Mouse (Mus musculus) hindbrain, embryonic 10.5 days (tissue): Measurements from ENCODE around the gene Smchd1. TPM values are rescaled to one million over a fixed set of nuclear protein-coding genes. Genes with fewer than 3 reads are reported as not detected.

Experiments
- DNase-seq: peaks from one replicate; pipeline ENCODE4 v3.0.0-alpha.2; 2017; ENCODE audit warnings: low spot score
- H3K27ac ChIP-seq: fragments of 300-500 bp; sonication (generic); 2 replicates; pipeline ENCODE4 v1.5.1; 2016; ENCODE audit warnings: mild to moderate bottlenecking, moderate library complexity
- H3K27me3 ChIP-seq: fragments of 300-500 bp; sonication (generic); 2 replicates; pipeline ENCODE4 v1.6.1; 2016; ENCODE audit warnings: mild to moderate bottlenecking; ENCODE audit not compliant: poor library complexity, insufficient read depth, severe bottlenecking
- H3K36me3 ChIP-seq: fragments of 300-500 bp; sonication (generic); 2 replicates; pipeline ENCODE4 v1.6.1; 2016; ENCODE audit warnings: mild to moderate bottlenecking, moderate library complexity
- H3K4me1 ChIP-seq: fragments of 300-500 bp; sonication (generic); replicated peaks from 2 replicates; pipeline ENCODE4 v1.6.1; 2016; ENCODE audit warnings: mild to moderate bottlenecking
- H3K4me3 ChIP-seq: fragments of 300-500 bp; sonication (generic); 2 replicates; pipeline ENCODE4 v1.5.1; 2016; ENCODE audit warnings: mild to moderate bottlenecking, moderate library complexity
- H3K9me3 ChIP-seq: fragments of 300-500 bp; sonication (generic); 2 replicates; pipeline ENCODE4 v1.6.1; 2016; ENCODE audit warnings: mild to moderate bottlenecking, moderate library complexity
- WGBS: fragments of 180-500 bp; shearing (Covaris S2); methylation state at CpG from one replicate; pipeline ENCODE4 v1.1.7; 2016; 5-methylcytosine and 5-hydroxymethylcytosine counted together
- polyA plus RNA-seq: library from polyadenylated mRNA; unstranded; fragments of >200 nt; fragmentation: Nextera tagmentation; extraction: Ambion mirVana; gene quantifications from 2 replicates; pipeline ENCODE4 v1.2.1, GENCODE M21; 2016

The Smchd1 gene
- polyA plus RNA-seq: 50.7 and 79.2 TPM in 2 replicates

DNA sequence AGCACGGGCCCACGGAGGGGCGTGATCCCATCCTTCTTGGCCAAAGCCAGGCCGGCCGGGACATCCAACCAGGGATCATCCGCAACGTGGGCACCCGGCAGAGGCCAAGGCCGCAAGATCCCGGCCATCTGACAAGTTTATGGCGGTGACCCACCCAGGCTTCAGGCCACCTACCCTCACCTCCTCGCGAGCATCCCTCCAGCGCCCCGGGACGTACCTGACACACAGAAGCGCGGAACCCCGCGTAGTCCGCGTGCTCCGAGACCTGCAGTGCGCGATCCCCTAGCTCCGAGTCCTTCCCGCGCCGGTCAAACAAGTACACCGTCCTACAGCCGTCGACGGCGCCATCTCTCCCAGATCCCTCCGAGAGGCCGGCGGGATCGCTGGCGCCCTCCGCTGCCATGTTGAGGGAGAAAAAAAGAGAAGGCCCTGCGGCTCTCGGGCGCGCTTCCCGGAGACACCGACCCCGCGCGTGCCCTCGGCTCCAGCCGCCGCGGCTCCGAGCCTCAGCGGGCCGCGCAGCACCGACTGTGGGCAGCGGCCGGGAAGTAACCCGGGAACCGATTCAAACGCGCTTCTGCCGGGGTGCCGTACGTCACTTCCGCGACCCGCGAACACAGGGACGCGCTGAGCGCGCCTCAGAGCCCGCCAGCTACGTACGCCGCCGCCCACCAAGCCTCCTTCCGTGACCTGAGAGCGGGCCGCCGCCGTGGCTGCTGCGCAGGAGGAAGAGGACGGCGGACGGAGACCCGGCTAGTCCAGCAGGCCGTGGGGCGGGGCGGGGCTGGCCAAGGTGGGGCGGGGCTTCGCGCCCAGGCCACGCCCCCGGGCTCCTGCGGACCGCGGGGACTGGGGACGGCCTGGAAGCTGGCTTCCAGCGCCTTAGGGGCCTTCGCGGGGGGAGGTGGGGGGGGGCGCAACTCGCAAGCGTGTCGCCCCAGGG lies at the start of gene Smchd1:
Gene Smchd1 (minus strand): TSS at position 582 of the 943 bp plus-strand sequence.
- peak; percentile 96 for DNase-seq
- Histone ChIP-seq H3K4me3 (peak within 1 kb of the TSS; percentile 87), H3K9me3 (no peaks in the 10 kb centered on the region), H3K4me1 (peaks cover 16% of the 10 kb centered on the region), H3K27me3 (no peaks in the 10 kb centered on the region), H3K27ac (peak within 1 kb of the TSS; percentile 99), H3K36me3 (no peaks in the 10 kb centered on the region)
- under 1% methylated on average over 104 of the region's 109 CpGs for WGBS

- H3K4me3 ChIP-seq: no peak overlapping the region
- H3K9me3 ChIP-seq: no peaks in the 10 kb centered on the region
- no peaks in the 10 kb centered on the region for H3K4me1 ChIP-seq
- H3K27me3 ChIP-seq: no peaks in the 10 kb centered on the region
- no peak for DNase-seq
- H3K36me3 ChIP-seq: peaks cover 100% of the 10 kb centered on the region
- 95% methylated on average over 11 of the region's 11 CpGs for WGBS
- no peak overlapping the region for H3K27ac ChIP-seq
Observed at GRCm38 (mm10) chr17:71510297-71510696, 35.2 kb upstream of the Smchd1 start.

DNA sequence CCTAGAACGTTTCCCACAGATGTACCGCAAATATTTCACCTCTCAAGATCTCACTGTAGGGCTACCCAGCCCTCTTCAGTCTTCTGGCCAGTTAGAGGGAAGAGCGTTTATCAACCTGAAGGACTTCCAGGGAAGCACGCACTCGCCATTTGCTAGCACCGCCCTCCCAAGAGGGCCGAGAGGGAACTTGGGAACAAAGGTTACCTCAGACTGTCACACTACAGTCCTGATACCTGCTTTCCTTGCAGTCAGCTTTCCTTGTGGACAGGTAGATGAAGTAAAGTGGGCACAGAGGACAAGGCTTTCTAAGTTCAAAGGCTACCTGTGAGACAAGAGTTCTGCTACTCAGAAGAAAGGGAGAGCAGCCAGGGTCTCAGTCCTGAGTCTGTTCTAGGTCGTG lies 31.7 kb upstream of the Smchd1 start:
- DNase-seq: no peak
- no peak overlapping the region for H3K27ac ChIP-seq
- H3K36me3 ChIP-seq: peaks cover 98% of the 10 kb centered on the region
- 93% methylated on average over 8 of the region's 8 CpGs for WGBS
- H3K4me3 ChIP-seq: no peak overlapping the region
- no peaks in the 10 kb centered on the region for H3K27me3 ChIP-seq
- no peaks in the 10 kb centered on the region for H3K4me1 ChIP-seq
- no peaks in the 10 kb centered on the region for H3K9me3 ChIP-seq

DNA sequence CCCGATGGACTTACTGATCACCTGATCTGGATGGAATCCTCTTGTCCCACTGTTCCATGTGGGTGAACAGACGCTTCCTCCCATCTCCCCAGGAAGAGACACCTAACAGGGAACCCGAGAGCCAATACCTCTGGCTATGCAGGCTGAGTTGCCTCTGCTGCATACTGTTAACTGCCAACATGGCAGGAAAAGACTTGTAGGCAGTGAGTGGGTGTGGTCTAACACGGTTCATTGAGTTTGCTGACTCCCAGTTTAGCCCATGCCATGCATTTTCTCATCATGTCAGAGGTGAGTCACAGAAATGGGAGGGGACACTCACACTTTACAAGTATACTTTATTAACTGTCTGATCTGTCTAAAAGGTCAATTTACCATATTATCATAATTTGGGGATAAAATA lies 20.6 kb upstream of the Smchd1 start:
- 89% methylated on average over 4 of the region's 4 CpGs for WGBS

GRCm38 (mm10) chr17:71491332-71491686 lies 16.2 kb upstream of the Smchd1 start:
- H3K9me3 ChIP-seq: no peaks in the 10 kb centered on the region
- peaks cover 4% of the 10 kb centered on the region; the same call in 1 of the 2 replicates for H3K4me1 ChIP-seq
- H3K36me3 ChIP-seq: peaks cover 21% of the 10 kb centered on the region
- H3K27ac ChIP-seq: no peak overlapping the region
- DNase-seq: no peak
- H3K27me3 ChIP-seq: no peaks in the 10 kb centered on the region
- 73% methylated on average over 4 of the region's 4 CpGs for WGBS
- no peak overlapping the region for H3K4me3 ChIP-seq

More for the DNA sequence above, 20.6 kb upstream of the Smchd1 start:
- no peaks in the 10 kb centered on the region for H3K9me3 ChIP-seq
- H3K4me1 ChIP-seq: no peaks in the 10 kb centered on the region
- H3K27ac ChIP-seq: no peak overlapping the region
- peaks cover 66% of the 10 kb centered on the region for H3K36me3 ChIP-seq
- no peaks in the 10 kb centered on the region for H3K27me3 ChIP-seq
- no peak overlapping the region for H3K4me3 ChIP-seq
- DNase-seq: no peak

DNA sequence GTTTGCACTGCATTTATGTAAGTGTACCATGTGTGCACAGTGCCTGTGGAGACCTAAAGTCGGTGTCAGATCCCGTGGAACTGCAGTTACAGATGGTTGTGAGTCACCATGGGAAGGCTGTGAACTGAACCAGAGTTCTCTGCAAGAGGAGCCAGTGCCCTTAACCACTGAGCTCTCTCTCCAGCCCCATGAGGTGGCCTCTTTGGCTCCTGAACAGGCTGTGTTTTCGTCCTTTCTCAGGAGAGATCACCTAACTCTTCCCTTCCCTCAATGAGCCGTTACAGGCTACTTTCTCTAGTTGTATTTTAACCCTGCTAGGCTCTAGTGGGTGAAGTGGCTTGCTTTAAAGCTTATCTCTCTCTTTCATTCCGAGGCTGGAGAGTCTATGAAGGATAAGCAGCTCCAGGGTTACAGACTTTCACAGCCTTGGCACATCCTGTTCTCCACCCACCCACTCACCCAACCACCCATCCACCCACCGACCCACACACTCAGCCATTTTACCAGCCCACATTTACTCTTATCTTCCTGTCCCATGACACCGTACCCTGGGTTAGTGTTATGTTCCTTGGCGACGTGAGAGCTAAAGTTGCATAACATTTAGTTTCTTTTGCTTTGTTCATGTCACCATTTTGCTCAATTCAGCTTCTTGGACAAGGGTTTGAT lies 15.7 kb upstream of the Smchd1 start:
- no peak overlapping the region for H3K4me3 ChIP-seq
- DNase-seq: no peak
- WGBS: 86% methylated on average over 9 of the region's 9 CpGs
- H3K4me1 ChIP-seq: peaks cover 9% of the 10 kb centered on the region; the same call in 1 of the 2 replicates
- H3K27ac ChIP-seq: no peak overlapping the region
- H3K9me3 ChIP-seq: no peaks in the 10 kb centered on the region
- no peaks in the 10 kb centered on the region for H3K27me3 ChIP-seq
- peaks cover 16% of the 10 kb centered on the region for H3K36me3 ChIP-seq

DNA sequence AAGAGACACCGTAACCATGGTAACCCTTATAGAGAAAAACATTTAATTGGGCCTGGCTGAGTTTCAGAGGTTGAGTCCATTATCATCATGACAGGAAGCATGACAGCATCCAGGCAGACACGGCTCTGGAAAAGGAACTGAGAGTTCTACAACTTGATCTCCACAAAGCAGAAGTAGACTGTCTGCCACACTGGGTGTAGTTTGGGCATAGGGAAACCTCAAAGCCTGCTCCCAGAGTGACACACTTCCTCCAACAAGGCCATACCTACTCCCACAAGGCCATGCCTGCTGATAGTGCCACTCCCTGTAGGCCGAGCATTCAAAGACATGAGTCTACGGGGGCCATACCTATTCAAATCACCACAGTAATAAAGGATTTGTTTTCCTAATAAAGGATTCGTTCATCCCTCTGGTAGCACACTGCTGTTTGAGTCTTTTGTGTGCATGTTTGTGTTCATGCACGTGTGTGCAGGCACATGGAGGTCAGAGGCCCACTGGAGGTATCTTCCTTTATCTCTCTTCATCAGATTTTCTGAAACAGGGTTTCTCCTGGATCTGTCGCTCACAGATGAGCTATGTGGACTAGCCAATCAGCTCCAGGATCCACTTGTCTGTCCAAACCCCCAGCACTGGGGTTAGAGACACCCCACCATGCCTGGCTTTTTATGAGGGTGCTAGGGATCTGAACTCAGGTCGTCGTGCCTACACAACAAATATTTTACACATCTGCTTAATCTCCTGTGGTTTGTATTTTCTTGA lies 14.7 kb upstream of the Smchd1 start:
- WGBS: 87% methylated on average over 9 of the region's 9 CpGs
- DNase-seq: no peak
- H3K27ac ChIP-seq: no peak overlapping the region
- no peaks in the 10 kb centered on the region for H3K27me3 ChIP-seq
- H3K9me3 ChIP-seq: no peaks in the 10 kb centered on the region
- peaks cover 7% of the 10 kb centered on the region for H3K36me3 ChIP-seq
- H3K4me3 ChIP-seq: no peak overlapping the region
- H3K4me1 ChIP-seq: peaks cover 12% of the 10 kb centered on the region; the same call in 1 of the 2 replicates

- Histone ChIP-seq H3K27me3 (no peaks in the 10 kb centered on the region), H3K36me3 (no peaks in the 10 kb centered on the region), H3K4me3 (no peak overlapping the region), H3K9me3 (no peaks in the 10 kb centered on the region), H3K27ac (no peak overlapping the region), H3K4me1 (peaks cover 12% of the 10 kb centered on the region; the same call in 1 of the 2 replicates)
- DNase-seq: no peak
- WGBS: 55% methylated on average over 8 of the region's 8 CpGs
Observed at GRCm38 (mm10) chr17:71486231-71486851, 11.2 kb upstream of the Smchd1 start.

DNA sequence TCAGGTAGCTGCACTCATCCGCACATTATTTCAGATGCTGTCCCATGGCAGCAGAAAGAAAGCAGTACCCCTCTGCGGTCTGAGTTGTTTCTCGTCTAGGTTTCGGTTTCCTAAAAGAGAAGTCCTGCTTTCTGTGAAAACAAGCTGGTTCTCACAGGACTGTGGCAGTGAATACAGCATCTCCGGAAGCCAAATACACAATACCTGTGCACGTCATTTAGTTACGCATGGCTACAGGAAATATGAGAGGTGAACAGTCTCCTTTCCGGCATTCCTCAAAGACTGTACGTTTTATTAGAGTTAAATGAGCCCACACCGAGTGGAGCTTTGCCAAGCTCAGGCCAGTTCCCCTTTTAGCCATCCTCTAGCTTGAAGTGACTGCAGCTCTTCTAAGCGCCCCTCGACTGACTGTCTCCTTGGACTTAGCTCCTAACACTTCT lies 10.7 kb upstream of the Smchd1 start:
- Histone ChIP-seq H3K9me3 (no peaks in the 10 kb centered on the region), H3K27me3 (no peaks in the 10 kb centered on the region), H3K4me3 (no peak overlapping the region), H3K27ac (no peak overlapping the region), H3K36me3 (no peaks in the 10 kb centered on the region), H3K4me1 (peaks cover 12% of the 10 kb centered on the region; the same call in 1 of the 2 replicates)
- DNase-seq: no peak
- WGBS: 71% methylated on average over 12 of the region's 12 CpGs

DNA sequence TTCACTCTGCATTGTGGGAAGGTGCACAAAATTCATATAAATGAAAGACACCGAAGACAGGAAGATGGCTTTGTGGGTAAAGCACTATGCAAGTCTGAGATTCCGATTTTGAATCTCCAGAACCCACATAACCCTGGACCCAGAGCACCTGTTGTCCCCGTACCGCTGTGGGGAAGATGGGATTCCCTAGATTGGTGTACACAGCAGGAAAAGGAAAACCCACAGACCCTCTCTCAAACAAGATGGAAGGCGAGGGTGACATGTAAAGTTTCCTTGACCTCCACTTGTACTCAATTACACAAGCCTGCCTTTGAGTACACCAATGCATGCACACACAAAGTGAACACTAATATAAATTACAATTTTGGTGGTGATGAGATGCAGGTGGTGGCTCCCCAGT lies 9.6 kb upstream of the Smchd1 start:
- peaks cover 12% of the 10 kb centered on the region; the same call in 1 of the 2 replicates for H3K4me1 ChIP-seq
- 89% methylated on average over 5 of the region's 5 CpGs for WGBS

GRCm38 (mm10) chr17:71483418-71484060 lies 8.4 kb upstream of the Smchd1 start:
- no peaks in the 10 kb centered on the region for H3K9me3 ChIP-seq
- H3K4me1 ChIP-seq: peaks cover 12% of the 10 kb centered on the region; the same call in 1 of the 2 replicates
- H3K27ac ChIP-seq: no peak overlapping the region
- H3K4me3 ChIP-seq: no peak overlapping the region
- no peaks in the 10 kb centered on the region for H3K36me3 ChIP-seq
- H3K27me3 ChIP-seq: no peaks in the 10 kb centered on the region
- no peak for DNase-seq
- 83% methylated on average over 7 of the region's 7 CpGs for WGBS

More for the DNA sequence above, 9.6 kb upstream of the Smchd1 start:
- no peaks in the 10 kb centered on the region for H3K36me3 ChIP-seq
- H3K27ac ChIP-seq: no peak overlapping the region
- H3K9me3 ChIP-seq: no peaks in the 10 kb centered on the region
- no peaks in the 10 kb centered on the region for H3K27me3 ChIP-seq
- no peak for DNase-seq
- no peak overlapping the region for H3K4me3 ChIP-seq
